Mouse (Mus musculus): ENCODE data around the gene Chst5.

GRCm38 (mm10) chr8:111919663-111920062, 9.4 kb upstream of the Chst5 start:
- TF ChIP-seq CTCF (IDR thresholded peaks at IDR 0.05; ENCODE audit: low read depth, low read length): no peak
- no peak for TF ChIP-seq TAL1 (conservative IDR thresholded peaks at IDR 0.05; ENCODE audit: low read depth, low read length)
- TF ChIP-seq GATA1 (IDR thresholded peaks at IDR 0.05; ENCODE audit: borderline replicate concordance, low read length): no peak
- TF ChIP-seq POLR2AphosphoS5 (IDR thresholded peaks at IDR 0.05; ENCODE audit: insufficient replicate concordance, low read depth, low read length): no peak
- no peak for TF ChIP-seq GATA2 (IDR thresholded peaks at IDR 0.05; ENCODE audit: borderline replicate concordance, low read depth, low read length)
